Comparison of ENCODE assay signal across 9 mouse cellular contexts in the genomic region with DNA sequence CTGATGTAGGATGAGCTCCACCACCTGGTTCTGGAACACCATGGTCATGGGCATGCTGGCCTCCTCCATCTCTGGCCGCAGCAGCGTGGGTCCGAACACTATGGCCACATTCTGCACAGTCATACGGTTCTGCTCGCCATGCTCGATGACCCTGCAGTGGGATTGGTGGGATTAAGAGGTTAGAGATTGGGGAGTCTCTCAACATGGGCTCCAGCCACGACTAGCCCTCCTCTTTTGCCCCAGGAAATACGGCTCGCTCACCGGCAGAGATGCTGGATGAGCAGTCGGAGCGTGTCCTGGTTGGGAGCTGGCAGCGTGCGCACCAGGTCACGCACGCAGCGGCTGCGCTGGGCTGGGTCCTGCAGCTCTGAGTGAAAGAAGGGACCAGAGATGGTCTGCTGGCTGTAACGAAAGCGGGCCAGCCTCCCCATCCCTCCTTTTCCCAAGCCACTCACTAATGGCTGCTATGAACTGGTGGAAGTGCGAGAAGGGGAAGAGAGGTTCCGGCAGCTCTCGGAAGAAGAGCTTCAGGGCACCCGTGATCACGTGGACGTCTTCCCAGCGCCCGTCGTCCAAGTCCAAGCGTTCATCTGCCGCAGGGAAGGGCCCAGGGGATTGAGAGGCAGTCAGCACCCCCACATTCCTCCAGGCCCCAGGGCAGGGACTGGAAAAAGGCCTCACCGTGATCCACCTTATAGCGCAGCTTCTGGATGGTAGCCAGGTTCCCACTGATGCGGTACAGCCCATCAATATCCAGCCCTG. TPM values are rescaled to one million over a fixed set of nuclear protein-coding genes. Genes with fewer than 3 reads are reported as not detected.
DNase-seq lines count a peak whose midpoint lies in the region; ATAC-seq and TF ChIP-seq lines count a peak whose summit lies in the region.
"Had no signal": no experiment of that assay in that cellular context is flagged by ENCODE, and none has a peak within 500 bp of the region (broad histone marks: within the 10 kb centered on the region; RNA-seq: fewer than 3 reads in every experiment).

No protein-coding gene starts in this region.

- H3K27me3 ChIP-seq in ES-Bruce4 (ENCODE audit: control insufficient read depth, insufficient read depth, low read length, poor library complexity, severe bottlenecking) = no peaks in the 10 kb centered on the region
- H3K27me3 ChIP-seq in embryonic facial prominence, embryonic 13.5 days = peaks cover 38% of the 10 kb centered on the region
- peaks cover 22% of the 10 kb centered on the region for H3K27me3 ChIP-seq in limb, embryonic 14.5 days (ENCODE audit: control insufficient read depth, insufficient read depth, low read length)

- TF ChIP-seq POLR2A in ES-Bruce4 (IDR thresholded peaks at IDR 0.05; ENCODE audit: insufficient read depth, low read length) = no peak
- no peak for TF ChIP-seq POLR2A in limb, embryonic 14.5 days (IDR thresholded peaks at IDR 0.05; ENCODE audit: borderline replicate concordance, extremely low read depth, insufficient read depth, insufficient read length)

- ATAC-seq in embryonic facial prominence, embryonic 13.5 days (ENCODE audit: insufficient number of reproducible peaks, insufficient read depth, low FRiP score, low TSS enrichment, low read depth) = no peak
- no peak for ATAC-seq in limb, embryonic 14.5 days (ENCODE audit: low FRiP score, low read depth)
- no peak for ATAC-seq in megakaryocyte-erythroid progenitor cell, adult 5-6 weeks (replicated peaks; ENCODE audit: low FRiP score, low TSS enrichment, poor library complexity, severe bottlenecking)

- intact Hi-C loops in gastrocnemius, adult 2 months (cut with DNase I) = loop anchor here (5.0 kb wide), 1 partner anchor 224 kb away; no protein-coding TSS in a partner anchor

- H3K4me1 ChIP-seq in ES-Bruce4 (ENCODE audit: control insufficient read depth, insufficient read depth, low read length) = peaks cover 2% of the 10 kb centered on the region
- peaks cover 25% of the 10 kb centered on the region for H3K4me1 ChIP-seq in embryonic facial prominence, embryonic 13.5 days
- peaks cover 5% of the 10 kb centered on the region for H3K4me1 ChIP-seq in limb, embryonic 14.5 days (ENCODE audit: control insufficient read depth, insufficient read depth, low read length)

- H3K4me3 ChIP-seq in gastrocnemius, adult 2 months = peak overlapping the region; percentile 64
- peak overlapping the region; percentile 40 for H3K4me3 ChIP-seq in ES-Bruce4 (ENCODE audit: low read depth, low read length)
- peak overlapping the region; percentile 33 for H3K4me3 ChIP-seq in embryonic facial prominence, embryonic 13.5 days
- H3K4me3 ChIP-seq in limb, embryonic 14.5 days (replicated peaks; ENCODE audit: low read length) = peak overlapping the region; percentile 26
- H3K4me3 ChIP-seq: erythroblast, embryonic 14.5 days had no signal

- TF ChIP-seq CTCF in gastrocnemius, adult 2 months (IDR thresholded peaks at IDR 0.05) = no peak
- no peak for TF ChIP-seq CTCF in ES-Bruce4 (IDR thresholded peaks at IDR 0.05; ENCODE audit: low read depth, low read length)

- no peak for TF ChIP-seq EP300 in ES-Bruce4 (IDR thresholded peaks at IDR 0.05; ENCODE audit: insufficient read depth, low read depth, low read length)

- whole genome bisulfite sequencing in embryonic facial prominence, embryonic 13.5 days = 27% methylated on average over 34 of the region's 34 CpGs
- WGBS in limb, embryonic 14.5 days = 28% methylated on average over 34 of the region's 34 CpGs

- no peaks in the 10 kb centered on the region for H3K9me3 ChIP-seq in ES-Bruce4 (replicated peaks; ENCODE audit: control insufficient read depth, insufficient read depth, low read length, poor library complexity, severe bottlenecking)
- no peaks in the 10 kb centered on the region for H3K9me3 ChIP-seq in embryonic facial prominence, embryonic 13.5 days
- H3K9me3 ChIP-seq in limb, embryonic 14.5 days (ENCODE audit: control insufficient read depth, low read length) = no peaks in the 10 kb centered on the region

- H3K9ac ChIP-seq in ES-Bruce4 (ENCODE audit: low read depth, poor library complexity, severe bottlenecking) = peak overlapping the region; percentile 19
- peak overlapping the region; percentile 46; the same call in 1 of the 2 replicates for H3K9ac ChIP-seq in embryonic facial prominence, embryonic 13.5 days
- no peak overlapping the region for H3K9ac ChIP-seq in limb, embryonic 14.5 days (ENCODE audit: low read depth, low read length, severe bottlenecking)

- no peak overlapping the region for H3K27ac ChIP-seq in gastrocnemius, adult 2 months
- H3K27ac ChIP-seq in ES-Bruce4 (ENCODE audit: insufficient read depth, low read length) = no peak overlapping the region
- no peak overlapping the region for H3K27ac ChIP-seq in embryonic facial prominence, embryonic 13.5 days
- no peak overlapping the region for H3K27ac ChIP-seq in limb, embryonic 14.5 days (replicated peaks; ENCODE audit: low read depth, low read length)

- H3K36me3 ChIP-seq in ES-Bruce4 (ENCODE audit: control insufficient read depth, insufficient read depth, low read length, poor library complexity, severe bottlenecking) = no peaks in the 10 kb centered on the region
- H3K36me3 ChIP-seq in embryonic facial prominence, embryonic 13.5 days = no peaks in the 10 kb centered on the region
- no peaks in the 10 kb centered on the region for H3K36me3 ChIP-seq in limb, embryonic 14.5 days (ENCODE audit: control insufficient read depth, insufficient read depth, low read length)

- DNase-seq in gastrocnemius, adult 2 months = peak; percentile 42
- no peak for DNase-seq in gastrocnemius, postnatal 25 days
- DNase-seq in limb, embryonic 14.5 days (ENCODE audit: low spot score) = no peak
- DNase-seq in spleen, adult 18-20 months = no peak
- no peak for DNase-seq in adrenal gland, postnatal 25 days

- peak overlapping the region; percentile 60 for H3K4me2 ChIP-seq in embryonic facial prominence, embryonic 13.5 days
- peak overlapping the region; percentile 41 for H3K4me2 ChIP-seq in limb, embryonic 14.5 days (replicated peaks; ENCODE audit: low read depth, low read length, severe bottlenecking)

RNA-seq across cellular contexts. Expression of gene Arhgap27, which starts 30.4 kb away (rescaled TPM):
- 1 to 10 TPM; 6.0 to 8.8 TPM for total RNA-seq in gastrocnemius, adult 2 months (2021)
- total RNA-seq in gastrocnemius, postnatal 25 days (2021) = 1 to 10 TPM; 3.0 to 4.6 TPM
- 8.5 and 9.8 TPM in 2 replicates for polyA plus RNA-seq in ES-Bruce4 (2011; ENCODE audit: insufficient read depth, insufficient read length, low read depth, missing spikeins)
- 6.8 and 7.2 TPM in 2 replicates for polyA plus RNA-seq in embryonic facial prominence, embryonic 13.5 days (2015; fragmentation: Nextera tagmentation; extraction: Ambion mirVana)
- 14.1 and 16.7 TPM in 2 replicates for polyA plus RNA-seq in limb, embryonic 14.5 days (2012; rRNA removed)
- polyA plus RNA-seq in limb, embryonic 14.5 days (2014; fragmentation: Nextera tagmentation; extraction: Ambion mirVana) = 8.4 and 9.4 TPM in 2 replicates
- total RNA-seq in megakaryocyte-erythroid progenitor cell, adult 5-6 weeks (2014; fragmentation: Nextera tagmentation) = 1.4 and 3.3 TPM in 2 replicates
- 2.1 and 11.1 TPM in 2 replicates for total RNA-seq in megakaryocyte-erythroid progenitor cell, adult 5-6 weeks (2017)
- 12.8 and 15.2 TPM in 2 replicates for total RNA-seq in adrenal gland, postnatal 25 days (2021)
